Mouse (Mus musculus) neural tube, embryonic 10.5 days (tissue): ENCODE data around the gene Eif4e1b.

Experiments
- DNase-seq: peaks from one replicate; pipeline ENCODE4 v3.0.0-alpha.2; 2017; ENCODE audit warnings: low spot score; ENCODE audit errors: extremely low spot score

Gene Eif4e1b

DNA sequence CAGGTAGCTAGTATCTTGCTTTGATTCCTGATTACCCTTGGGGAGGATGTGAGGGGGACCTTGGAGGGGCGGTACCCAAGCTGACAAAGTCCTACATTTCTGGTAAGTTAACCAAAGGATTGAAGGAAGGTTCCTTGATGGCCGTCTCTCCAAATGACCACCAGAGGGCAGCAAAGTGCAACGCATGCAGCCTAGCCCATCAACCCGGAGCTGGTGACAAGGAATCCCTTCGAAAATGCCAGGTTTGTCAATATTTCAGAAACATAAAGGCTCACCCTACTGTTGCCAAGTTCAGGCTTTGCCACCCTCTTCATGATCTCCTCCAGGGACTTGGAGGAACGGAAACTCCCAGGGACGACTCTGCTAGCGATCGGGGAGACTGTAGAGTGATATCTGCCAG, 15.9 kb downstream of the Eif4e1b start:
- peak; percentile 86 for DNase-seq

DNA sequence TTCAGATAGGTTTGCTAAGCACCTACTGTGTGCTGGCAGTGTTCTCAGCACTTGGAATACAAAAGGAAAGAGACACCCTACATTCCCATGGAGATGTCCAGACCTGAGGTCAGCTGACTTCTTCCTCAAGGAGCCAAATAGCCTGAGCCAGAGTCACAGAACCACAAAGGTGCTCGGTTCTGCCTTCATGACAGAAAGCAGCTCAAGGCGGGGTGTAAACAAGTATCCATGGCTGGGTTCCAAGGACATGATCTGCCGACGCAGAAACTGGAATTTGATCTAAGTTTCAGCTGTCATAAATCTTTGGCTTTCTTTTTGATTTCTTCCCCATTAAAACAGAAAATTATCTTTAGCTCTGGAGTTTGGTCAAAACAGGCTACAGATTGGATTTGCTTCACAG, 16.4 kb downstream of the Eif4e1b start:
- DNase-seq: no peak

DNA sequence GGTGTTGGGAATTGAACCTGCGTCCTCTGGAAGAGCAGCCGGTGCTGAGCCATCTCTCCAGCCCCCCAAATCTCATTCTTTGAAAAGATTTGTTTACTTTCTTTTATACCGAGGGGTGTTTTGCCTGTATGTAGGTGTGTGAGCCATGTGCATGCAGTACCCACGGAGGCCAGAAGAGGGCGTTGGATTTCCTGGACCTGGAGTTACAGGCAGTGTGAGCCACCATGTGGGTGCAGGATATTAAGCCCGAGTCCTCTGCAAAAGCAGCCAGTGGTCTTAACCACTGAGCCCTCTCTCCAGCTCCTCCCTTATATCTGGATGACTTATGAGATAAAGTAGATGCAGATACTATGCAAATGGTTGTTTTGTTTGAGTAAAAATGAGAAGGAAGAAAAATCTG, 19.2 kb downstream of the Eif4e1b start:
- DNase-seq: no peak

DNA sequence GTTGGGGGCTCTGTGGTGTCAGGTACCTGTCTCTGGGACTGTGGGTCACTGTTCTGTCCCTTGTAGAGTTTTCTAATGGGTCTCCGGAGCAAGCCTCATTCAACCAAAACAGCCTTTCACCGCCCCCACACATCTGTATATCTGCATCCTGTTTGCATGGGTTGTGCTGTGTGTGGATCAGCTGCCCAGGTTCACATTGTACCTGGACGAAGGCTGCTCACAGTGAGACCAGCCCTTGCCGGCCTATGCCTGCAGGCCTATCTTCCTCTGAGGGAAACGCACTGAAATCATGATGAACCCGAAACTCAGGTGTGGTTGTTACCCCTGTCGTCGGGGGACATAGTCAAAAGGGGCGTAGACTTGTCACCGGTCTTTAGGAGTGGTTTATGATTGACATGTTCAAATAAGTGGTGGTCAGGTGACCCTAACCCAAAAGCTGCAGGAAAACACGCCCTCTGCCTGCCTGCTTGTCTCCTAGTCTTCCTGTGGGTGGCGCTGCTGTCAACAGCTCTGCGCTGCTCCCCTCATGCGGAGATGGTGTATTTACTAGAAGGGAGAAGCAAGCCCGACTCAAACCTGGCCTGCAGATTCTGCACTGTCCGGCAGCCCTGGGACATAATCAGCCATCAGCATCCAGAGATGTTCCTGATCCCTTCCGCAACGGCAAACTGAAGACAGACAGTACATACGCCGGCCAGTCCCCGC, 21.5 kb downstream of the Eif4e1b start:
- DNase-seq: peak; percentile 49

DNA sequence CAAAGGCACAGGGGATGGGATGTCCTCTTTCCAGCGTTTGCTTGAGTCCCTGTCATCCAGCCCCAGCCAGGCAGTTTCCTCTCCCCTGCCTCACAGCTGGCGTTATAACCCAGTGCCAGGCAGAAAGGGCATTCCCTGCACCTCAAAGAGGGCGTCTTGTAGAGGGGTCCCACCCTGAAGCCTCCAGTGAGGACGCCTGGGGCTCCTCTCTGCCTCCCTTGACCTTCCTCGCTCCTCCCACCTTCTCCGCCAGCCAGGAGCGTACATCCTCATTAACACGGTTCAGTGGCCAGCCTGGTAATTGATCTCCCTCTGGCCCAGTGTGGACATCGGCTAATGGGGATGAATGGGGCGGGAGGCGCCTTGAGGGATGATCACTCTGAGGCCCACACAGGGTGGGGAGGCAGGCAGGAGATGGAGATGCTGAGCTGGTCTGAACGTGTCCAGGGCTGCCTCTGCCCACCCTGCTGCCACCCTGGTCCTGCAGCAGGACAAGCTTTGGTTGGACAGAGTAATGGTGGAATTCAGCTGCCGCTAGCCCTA, 22.7 kb downstream of the Eif4e1b start:
- DNase-seq: peak; percentile 60

DNA sequence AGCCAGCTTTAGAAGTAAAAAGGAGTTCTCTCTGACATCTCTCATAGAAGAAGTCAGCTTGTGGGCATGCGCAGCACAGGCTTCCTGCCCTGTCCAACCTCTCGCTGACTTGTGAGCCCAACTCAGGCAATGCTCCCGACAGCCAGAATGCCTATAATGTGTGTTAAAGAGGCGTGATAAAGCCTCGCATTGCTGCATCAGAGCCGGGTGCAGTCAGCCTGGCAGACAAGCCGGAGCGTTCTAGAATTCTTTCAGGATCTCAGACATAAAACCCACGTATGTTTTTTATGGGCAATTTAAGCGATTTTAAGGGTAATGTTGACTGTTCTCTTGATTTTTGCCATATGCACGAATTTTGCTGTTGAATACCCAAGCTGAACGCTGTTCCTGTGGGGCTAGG, 24.3 kb downstream of the Eif4e1b start:
- DNase-seq: no peak

DNA sequence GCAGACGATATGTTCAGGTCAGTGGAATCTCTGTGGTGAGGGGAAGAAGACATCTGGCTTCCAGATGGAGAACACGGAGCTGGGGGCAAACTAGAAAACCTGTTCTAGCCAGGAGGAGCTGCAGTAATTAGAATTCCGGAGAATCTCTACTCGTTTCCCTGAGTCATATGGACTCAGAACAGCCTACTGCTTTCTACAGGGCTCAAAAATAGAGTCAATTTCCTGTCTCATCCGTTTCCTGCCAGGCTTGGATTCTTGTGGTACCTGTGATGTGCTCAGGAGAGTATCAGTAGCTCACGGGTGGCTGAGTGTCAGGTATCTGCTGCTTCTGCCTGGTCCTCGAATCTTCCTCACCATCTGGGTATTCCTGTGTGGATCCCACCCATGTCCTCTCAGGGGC, 27.7 kb downstream of the Eif4e1b start:
- DNase-seq: no peak

- DNase-seq: no peak
These were observed 29.6 kb downstream of the Eif4e1b start for GRCm38 (mm10) chr13:54813381-54813780.

GRCm38 (mm10) chr13:54818399-54819254, 34.8 kb downstream of the Eif4e1b start:
- no peak for DNase-seq

DNA sequence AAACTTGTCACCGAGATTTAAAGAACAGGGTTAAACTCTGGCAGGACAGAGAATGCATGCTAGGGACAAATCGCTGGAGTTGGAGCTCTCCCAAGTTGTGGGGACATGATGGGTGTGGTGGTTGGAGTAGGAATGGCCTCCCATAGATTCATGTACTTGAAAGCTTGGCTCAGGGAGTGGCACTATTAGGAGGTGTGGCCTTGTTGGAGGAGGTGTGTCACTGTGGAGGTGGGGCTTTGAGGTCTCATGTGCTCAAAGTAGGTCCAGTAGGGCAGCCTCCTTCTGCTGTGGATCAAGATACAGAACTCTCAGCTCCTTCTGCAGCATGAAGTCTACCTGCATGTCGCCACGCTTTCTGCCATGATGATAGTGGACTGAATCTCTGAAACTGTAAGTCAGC, 37.3 kb downstream of the Eif4e1b start:
- DNase-seq: no peak

GRCm38 (mm10) chr13:54821931-54822330, 38.1 kb downstream of the Eif4e1b start:
- no peak for DNase-seq

- DNase-seq: peak; percentile 35
These were observed 40.5 kb downstream of the Eif4e1b start for GRCm38 (mm10) chr13:54824111-54824931.

GRCm38 (mm10) chr13:54827992-54828391, 44.2 kb downstream of the Eif4e1b start:
- no peak for DNase-seq

DNA sequence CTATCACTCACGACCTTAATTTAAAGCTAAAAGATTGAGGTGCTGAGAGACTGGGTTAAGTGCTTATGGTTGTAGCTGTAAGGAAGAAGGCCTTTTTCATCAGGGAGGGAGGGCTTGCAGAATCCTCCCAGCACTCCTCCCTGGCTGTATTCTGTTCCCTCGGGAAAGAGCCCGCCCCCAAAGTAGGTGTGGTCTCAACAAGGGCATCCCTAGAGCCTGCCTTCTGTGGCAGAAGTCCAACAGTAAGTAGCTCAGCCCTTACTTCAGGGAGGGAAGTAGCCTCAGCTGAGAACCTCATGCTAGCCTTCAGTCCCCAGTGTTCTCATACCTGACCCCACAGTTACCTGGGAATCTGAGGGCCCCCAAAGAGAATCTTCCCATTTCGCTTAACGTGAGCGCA, 44.7 kb downstream of the Eif4e1b start:
- DNase-seq: no peak

DNA sequence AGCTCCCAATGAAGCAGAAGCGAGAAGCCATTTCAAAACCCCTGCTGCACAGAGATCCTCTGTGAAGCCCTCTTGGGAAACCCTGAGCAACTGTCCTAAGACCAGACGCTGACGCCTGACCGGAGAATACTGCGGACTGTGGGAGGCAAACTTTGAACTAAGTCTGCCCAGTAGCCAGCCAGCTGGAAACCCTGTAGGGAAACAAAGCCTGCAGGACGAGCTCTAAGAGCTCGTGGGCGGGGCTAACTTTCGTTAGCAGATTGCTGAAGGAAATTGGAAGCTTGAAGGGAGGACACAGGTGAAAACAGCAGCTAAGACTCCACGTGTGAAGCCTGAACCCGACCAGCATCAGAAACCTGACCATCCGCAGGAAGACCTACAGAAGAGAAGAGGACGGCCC, 45.7 kb downstream of the Eif4e1b start:
- no peak for DNase-seq

DNA sequence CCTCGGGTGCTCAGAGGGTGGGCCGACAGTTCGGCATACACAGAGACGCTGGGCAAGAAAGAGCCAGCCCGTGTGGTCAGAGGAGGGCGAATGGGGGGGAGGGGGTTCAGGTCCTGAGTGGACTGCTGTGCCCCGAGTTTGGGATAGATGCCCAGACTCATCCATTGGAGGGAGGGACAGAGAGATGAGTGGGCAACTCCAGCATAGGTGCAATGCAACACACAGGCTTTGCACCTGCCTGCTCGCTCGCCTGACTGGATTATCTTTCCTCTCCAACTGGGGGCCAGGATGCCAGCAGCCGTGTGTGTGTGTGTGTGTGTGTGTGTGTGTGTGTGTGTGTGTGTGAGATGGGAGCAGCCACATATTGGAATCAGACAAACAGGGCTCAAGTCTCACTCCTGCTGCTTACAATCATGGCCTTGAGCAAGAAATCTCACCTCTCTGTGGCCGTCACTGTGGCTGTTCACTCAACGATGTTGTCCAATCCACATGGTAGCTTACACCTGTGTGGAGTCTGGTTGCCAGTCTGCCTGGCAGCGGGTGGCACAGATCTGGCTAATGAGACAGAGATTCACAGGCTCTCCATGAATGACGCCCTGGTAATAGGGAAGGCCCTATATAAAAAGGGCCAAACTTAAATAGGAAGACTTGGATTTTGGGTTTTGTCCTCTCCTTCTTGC, 52.7 kb downstream of the Eif4e1b start:
- no peak for DNase-seq

- DNase-seq: no peak
These were observed 53.3 kb downstream of the Eif4e1b start for GRCm38 (mm10) chr13:54837061-54837460.

GRCm38 (mm10) chr13:54837471-54837889, 53.7 kb downstream of the Eif4e1b start:
- peak; percentile 27 for DNase-seq
